Mouse (Mus musculus) kidney, adult 2 months (tissue): ENCODE measurements around the gene Cldn11.

Source experiments
- CTCF ChIP-seq: fragments of 200-500 bp; conservative IDR thresholded peaks from 2 replicates; pipeline ENCODE4 v1.5.1; 2011; ENCODE audit warnings: low read depth, mild to moderate bottlenecking, control low read depth, low read length, moderate library complexity, mixed read lengths; ENCODE audit not compliant: insufficient read depth, insufficient read length
- POLR2A ChIP-seq: fragments of 200-500 bp; IDR thresholded peaks from one replicate; pipeline ENCODE4 v1.6.1; 2011; ENCODE audit warnings: low read depth, low read length, control low read depth

GRCm38 (mm10) chr3:31134696-31135095 lies 15.0 kb upstream of the Cldn11 start:
- TF ChIP-seq POLR2A (no peak), CTCF (no peak)
